Mouse (Mus musculus): ENCODE measurements around the gene Trpc7. TPM values are rescaled to one million over a fixed set of nuclear protein-coding genes. Genes with fewer than 3 reads are reported as not detected.

The Trpc7 gene
- polyA plus RNA-seq, 1 experiment from 2014 or later, result 0.21 TPM

DNA sequence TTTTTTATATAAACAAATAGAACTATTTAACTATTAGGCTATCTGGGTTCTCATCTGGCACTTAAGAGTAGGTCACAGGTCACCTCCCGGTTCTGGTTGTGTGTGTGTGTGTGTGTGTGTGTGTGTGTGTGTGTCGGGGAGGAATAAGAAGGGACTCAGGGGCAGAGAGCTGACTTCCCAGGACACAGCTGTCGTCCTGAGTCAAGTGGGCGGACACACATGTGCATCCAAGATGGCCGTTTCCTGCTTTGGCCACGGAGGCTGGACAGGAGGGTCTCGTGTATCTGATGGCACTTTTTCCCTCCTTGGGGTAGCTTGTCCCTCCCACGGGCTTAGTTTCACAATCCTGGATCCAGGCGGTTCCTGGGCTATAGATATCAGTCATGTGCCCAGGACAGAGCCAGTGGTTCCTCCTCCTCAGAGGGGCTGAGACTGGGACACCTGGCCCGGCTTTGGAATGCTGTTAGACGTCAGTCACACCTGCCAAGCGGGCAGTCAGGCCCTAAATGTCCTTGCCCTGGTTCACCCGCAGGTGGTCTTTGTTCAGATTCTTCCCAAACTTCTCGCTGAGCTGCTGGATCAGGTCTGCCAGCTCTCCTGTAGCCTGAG lies 122.4 kb downstream of the Trpc7 start:
- no peak overlapping the region for H3K4me2 ChIP-seq (ENCODE audit: low read depth, low read length)
- no peak for ATAC-seq
- WGBS, result 49% methylated on average over 14 of the region's 14 CpGs

DNA sequence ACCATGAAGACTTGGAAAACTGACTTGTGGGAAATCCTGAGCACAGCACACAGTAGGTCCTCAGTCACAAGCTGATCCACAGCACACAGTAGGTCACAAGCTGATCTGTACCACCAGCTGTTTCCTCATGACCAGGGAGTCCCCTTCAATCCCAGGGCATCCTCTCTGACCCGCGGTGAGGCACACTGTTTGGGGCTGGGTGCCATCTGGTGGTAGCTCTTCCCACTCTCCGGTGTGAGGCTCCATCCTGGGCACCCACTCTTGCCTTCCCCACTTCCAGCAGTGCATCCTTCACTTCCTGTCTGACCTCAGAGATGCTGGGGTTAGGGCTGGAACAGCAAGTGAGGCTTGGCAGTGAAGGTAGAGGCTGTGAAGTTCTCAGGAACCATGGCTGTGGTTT lies 123.2 kb downstream of the Trpc7 start:
- Histone ChIP-seq H3K9me3 (ENCODE audit: control insufficient read depth, low read length) (no peaks in the 10 kb centered on the region), H3K4me2 (ENCODE audit: low read depth, low read length) (no peak overlapping the region), H3K4me1 (ENCODE audit: control insufficient read depth, insufficient read depth, low read length) (no peaks in the 10 kb centered on the region), H3K4me3 (ENCODE audit: low read length) (no peak overlapping the region), H3K27ac (ENCODE audit: low read length) (no peak overlapping the region), H3K27me3 (replicated peaks; ENCODE audit: control insufficient read depth, insufficient read depth, low read length) (no peaks in the 10 kb centered on the region), H3K36me3 (ENCODE audit: control insufficient read depth, insufficient read depth, low read length) (no peaks in the 10 kb centered on the region), H3K9ac (ENCODE audit: low read depth, low read length) (no peak overlapping the region)
- 42% methylated on average over 3 of the region's 3 CpGs for WGBS
- ATAC-seq, result no peak

More for the DNA sequence above, 122.4 kb downstream of the Trpc7 start:
- Histone ChIP-seq H3K4me3 (ENCODE audit: low read length) (no peak overlapping the region), H3K4me1 (ENCODE audit: control insufficient read depth, insufficient read depth, low read length) (no peaks in the 10 kb centered on the region), H3K27me3 (replicated peaks; ENCODE audit: control insufficient read depth, insufficient read depth, low read length) (no peaks in the 10 kb centered on the region), H3K27ac (ENCODE audit: low read length) (no peak overlapping the region), H3K9me3 (ENCODE audit: control insufficient read depth, low read length) (no peaks in the 10 kb centered on the region), H3K9ac (ENCODE audit: low read depth, low read length) (no peak overlapping the region), H3K36me3 (ENCODE audit: control insufficient read depth, insufficient read depth, low read length) (no peaks in the 10 kb centered on the region)

- Histone ChIP-seq H3K27me3 (replicated peaks; ENCODE audit: control insufficient read depth, insufficient read depth, low read length) (no peaks in the 10 kb centered on the region), H3K36me3 (ENCODE audit: control insufficient read depth, insufficient read depth, low read length) (no peaks in the 10 kb centered on the region), H3K9me3 (ENCODE audit: control insufficient read depth, low read length) (no peaks in the 10 kb centered on the region), H3K27ac (ENCODE audit: low read length) (no peak overlapping the region), H3K9ac (ENCODE audit: low read depth, low read length) (no peak overlapping the region), H3K4me2 (ENCODE audit: low read depth, low read length) (no peak overlapping the region), H3K4me3 (ENCODE audit: low read length) (no peak overlapping the region), H3K4me1 (ENCODE audit: control insufficient read depth, insufficient read depth, low read length) (no peaks in the 10 kb centered on the region)
- ATAC-seq, result no peak
- 72% methylated on average over 5 of the region's 5 CpGs for WGBS
Observed at GRCm38 (mm10) chr13:56770786-56771185, 125.0 kb downstream of the Trpc7 start.

- H3K4me2 ChIP-seq (ENCODE audit: low read depth, low read length), result no peak overlapping the region
- H3K36me3 ChIP-seq (ENCODE audit: control insufficient read depth, insufficient read depth, low read length), result no peaks in the 10 kb centered on the region
- no peaks in the 10 kb centered on the region for H3K27me3 ChIP-seq (replicated peaks; ENCODE audit: control insufficient read depth, insufficient read depth, low read length)
- 62% methylated on average over 1 of the region's 1 CpGs for WGBS
- no peaks in the 10 kb centered on the region for H3K9me3 ChIP-seq (ENCODE audit: control insufficient read depth, low read length)
- no peak overlapping the region for H3K27ac ChIP-seq (ENCODE audit: low read length)
- H3K4me1 ChIP-seq (ENCODE audit: control insufficient read depth, insufficient read depth, low read length), result peaks cover 4% of the 10 kb centered on the region; the same call in 1 of the 2 replicates
- H3K9ac ChIP-seq (ENCODE audit: low read depth, low read length), result no peak overlapping the region
- no peak overlapping the region for H3K4me3 ChIP-seq (ENCODE audit: low read length)
- no peak for ATAC-seq
Observed at GRCm38 (mm10) chr13:56770136-56770578, 125.6 kb downstream of the Trpc7 start.

DNA sequence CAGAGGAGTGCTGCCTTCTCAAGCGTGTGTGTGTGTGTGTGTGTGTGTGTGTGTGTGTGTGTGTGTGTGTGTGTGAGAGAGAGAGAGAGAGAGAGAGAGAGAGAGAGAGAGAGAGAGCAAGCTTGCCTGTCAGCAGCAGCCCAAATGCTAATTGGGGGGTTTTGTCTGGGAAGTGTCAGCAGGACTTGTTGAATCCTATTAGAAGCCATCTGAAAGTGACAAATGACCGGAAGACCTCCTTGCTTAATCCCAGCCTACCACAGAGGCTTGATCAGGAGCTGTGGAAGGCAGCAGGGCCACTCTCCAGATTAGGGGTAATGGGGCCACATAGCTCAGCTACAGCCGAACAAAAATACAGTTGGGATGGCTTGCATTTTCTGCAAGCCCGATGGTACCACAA lies 126.4 kb downstream of the Trpc7 start:
- no peak for ATAC-seq
- Histone ChIP-seq H3K4me2 (ENCODE audit: low read depth, low read length) (no peak overlapping the region), H3K36me3 (ENCODE audit: control insufficient read depth, insufficient read depth, low read length) (no peaks in the 10 kb centered on the region), H3K27me3 (replicated peaks; ENCODE audit: control insufficient read depth, insufficient read depth, low read length) (no peaks in the 10 kb centered on the region), H3K27ac (ENCODE audit: low read length) (no peak overlapping the region), H3K9me3 (ENCODE audit: control insufficient read depth, low read length) (no peaks in the 10 kb centered on the region), H3K4me1 (ENCODE audit: control insufficient read depth, insufficient read depth, low read length) (peaks cover 7% of the 10 kb centered on the region; the same call in 1 of the 2 replicates), H3K9ac (ENCODE audit: low read depth, low read length) (no peak overlapping the region), H3K4me3 (ENCODE audit: low read length) (no peak overlapping the region)
- 48% methylated on average over 4 of the region's 4 CpGs for WGBS

DNA sequence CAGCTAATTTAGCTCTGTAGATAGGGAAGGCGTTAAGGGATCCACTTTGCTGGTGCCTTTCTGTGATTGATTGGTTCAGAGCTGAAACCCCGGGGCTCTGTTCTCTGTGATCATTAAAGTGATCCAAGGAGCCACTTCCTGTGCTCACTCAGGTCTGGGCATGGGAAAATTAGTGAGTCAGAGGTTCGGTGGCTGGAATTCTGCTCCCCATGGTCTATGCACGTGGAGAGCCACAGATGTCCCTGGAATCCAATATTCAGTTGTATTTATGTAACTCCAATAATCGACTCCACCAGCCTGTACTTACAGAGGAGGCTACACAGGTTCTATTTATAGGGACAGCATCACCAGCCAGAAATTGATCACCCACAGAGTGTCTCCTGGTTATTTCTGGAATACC lies 129.6 kb downstream of the Trpc7 start:
- no peak for ATAC-seq
- H3K27ac ChIP-seq (ENCODE audit: low read length), result no peak overlapping the region
- 40% methylated on average over 5 of the region's 5 CpGs for WGBS
- H3K36me3 ChIP-seq (ENCODE audit: control insufficient read depth, insufficient read depth, low read length), result no peaks in the 10 kb centered on the region
- no peak overlapping the region for H3K9ac ChIP-seq (ENCODE audit: low read depth, low read length)
- H3K4me1 ChIP-seq (ENCODE audit: control insufficient read depth, insufficient read depth, low read length), result peaks cover 7% of the 10 kb centered on the region; the same call in 1 of the 2 replicates
- no peak overlapping the region for H3K4me2 ChIP-seq (ENCODE audit: low read depth, low read length)
- H3K4me3 ChIP-seq (ENCODE audit: low read length), result no peak overlapping the region
- no peaks in the 10 kb centered on the region for H3K9me3 ChIP-seq (ENCODE audit: control insufficient read depth, low read length)
- no peaks in the 10 kb centered on the region for H3K27me3 ChIP-seq (replicated peaks; ENCODE audit: control insufficient read depth, insufficient read depth, low read length)

GRCm38 (mm10) chr13:56765284-56766032 lies 130.3 kb downstream of the Trpc7 start:
- Histone ChIP-seq H3K27ac (ENCODE audit: low read length) (no peak overlapping the region), H3K4me3 (ENCODE audit: low read length) (peak overlapping the region; percentile 18), H3K36me3 (ENCODE audit: control insufficient read depth, insufficient read depth, low read length) (no peaks in the 10 kb centered on the region), H3K27me3 (replicated peaks; ENCODE audit: control insufficient read depth, insufficient read depth, low read length) (0 out of 2 replicates have a peak, but pooled peaks cover 2% of the 10 kb centered on the region), H3K4me2 (ENCODE audit: low read depth, low read length) (peak overlapping the region; percentile 45), H3K9ac (ENCODE audit: low read depth, low read length) (peak overlapping the region; percentile 25; the same call in 1 of the 2 replicates), H3K9me3 (ENCODE audit: control insufficient read depth, low read length) (no peaks in the 10 kb centered on the region), H3K4me1 (ENCODE audit: control insufficient read depth, insufficient read depth, low read length) (peaks cover 7% of the 10 kb centered on the region; the same call in 1 of the 2 replicates)
- peak; percentile 42 for ATAC-seq
- WGBS, result 37% methylated on average over 25 of the region's 25 CpGs

DNA sequence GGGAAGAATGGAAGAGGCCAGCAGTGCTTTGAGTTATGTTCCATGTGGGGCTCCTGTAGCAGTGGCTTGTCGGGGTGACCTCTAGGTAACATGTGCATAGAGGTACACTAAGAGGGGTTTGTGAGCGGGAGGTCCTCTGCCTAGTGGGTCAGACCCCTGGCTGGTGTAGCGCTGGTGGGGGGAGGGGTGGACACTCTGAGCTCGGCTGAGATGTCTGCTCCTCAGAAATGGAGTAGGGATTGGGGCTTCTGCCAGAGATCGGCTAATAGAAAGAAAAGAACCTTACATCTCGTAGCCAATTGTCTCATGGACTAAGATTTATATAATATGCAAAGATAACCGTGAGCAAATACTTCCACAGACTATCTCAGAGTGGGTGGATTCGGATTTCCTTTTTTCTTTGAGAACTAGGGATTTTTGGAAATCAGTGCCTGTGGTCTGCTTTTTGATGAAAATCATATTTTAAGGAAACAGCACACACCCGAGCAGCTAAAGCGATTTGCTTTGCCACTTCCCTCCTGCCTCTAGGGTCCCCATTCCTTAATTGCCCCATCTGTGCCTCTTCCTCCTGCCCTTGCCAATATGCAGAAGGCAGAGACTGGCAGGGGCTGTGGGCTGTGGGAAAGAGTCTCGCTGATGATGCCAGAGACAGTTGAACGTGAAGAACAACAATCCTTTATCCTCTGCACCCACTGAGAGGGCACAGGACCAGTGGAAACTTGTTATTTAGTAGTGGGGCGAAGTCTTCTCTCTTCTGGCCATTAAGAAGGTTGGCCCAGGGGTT lies 133.2 kb downstream of the Trpc7 start:
- Histone ChIP-seq H3K9ac (ENCODE audit: low read depth, low read length) (no peak overlapping the region), H3K27me3 (replicated peaks; ENCODE audit: control insufficient read depth, insufficient read depth, low read length) (0 out of 2 replicates have a peak, but pooled peaks cover 2% of the 10 kb centered on the region), H3K36me3 (ENCODE audit: control insufficient read depth, insufficient read depth, low read length) (no peaks in the 10 kb centered on the region), H3K4me3 (ENCODE audit: low read length) (no peak overlapping the region), H3K9me3 (ENCODE audit: control insufficient read depth, low read length) (no peaks in the 10 kb centered on the region), H3K4me1 (ENCODE audit: control insufficient read depth, insufficient read depth, low read length) (peaks cover 7% of the 10 kb centered on the region; the same call in 1 of the 2 replicates), H3K27ac (ENCODE audit: low read length) (no peak overlapping the region), H3K4me2 (ENCODE audit: low read depth, low read length) (no peak overlapping the region)
- no peak for ATAC-seq
- 36% methylated on average over 13 of the region's 13 CpGs for WGBS

GRCm38 (mm10) chr13:56758492-56758891 lies 137.3 kb downstream of the Trpc7 start:
- H3K9me3 ChIP-seq (ENCODE audit: control insufficient read depth, low read length), result no peaks in the 10 kb centered on the region
- no peak; the same call in 1 of the 2 replicates for ATAC-seq
- H3K9ac ChIP-seq (ENCODE audit: low read depth, low read length), result no peak overlapping the region
- H3K4me2 ChIP-seq (ENCODE audit: low read depth, low read length), result no peak overlapping the region
- H3K27me3 ChIP-seq (replicated peaks; ENCODE audit: control insufficient read depth, insufficient read depth, low read length), result peaks cover 13% of the 10 kb centered on the region
- H3K4me1 ChIP-seq (ENCODE audit: control insufficient read depth, insufficient read depth, low read length), result peaks cover 7% of the 10 kb centered on the region
- WGBS, result 33% methylated on average over 6 of the region's 6 CpGs
- no peak overlapping the region for H3K4me3 ChIP-seq (ENCODE audit: low read length)
- H3K27ac ChIP-seq (ENCODE audit: low read length), result no peak overlapping the region
- H3K36me3 ChIP-seq (ENCODE audit: control insufficient read depth, insufficient read depth, low read length), result no peaks in the 10 kb centered on the region

Data from intestine, embryonic 16.5 days (tissue).